Mouse (Mus musculus): ENCODE results near the gene Ror2. TPM values are rescaled to one million over a fixed set of nuclear protein-coding genes. Genes with fewer than 3 reads are reported as not detected.

The Ror2 gene
- total RNA-seq, 1 experiment from 2014 or later, result not detected

DNA sequence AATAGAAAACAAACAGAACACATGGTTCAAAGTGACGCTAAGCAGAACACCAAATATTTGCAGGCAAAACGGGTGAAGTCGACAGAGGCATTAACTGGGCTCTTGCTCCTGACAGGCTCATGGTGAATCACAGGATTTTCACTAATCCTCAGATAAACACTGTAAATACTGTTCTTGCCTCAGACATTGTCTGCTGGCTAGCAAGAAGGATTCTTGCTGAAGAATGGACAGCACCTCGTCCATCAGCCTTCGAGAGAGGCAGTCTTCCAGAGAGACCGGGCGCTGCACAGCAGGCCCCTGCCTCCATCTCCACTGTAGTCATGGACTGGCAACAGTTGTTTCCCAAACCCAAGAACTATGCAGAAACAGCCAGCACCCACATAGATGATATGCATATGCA, 110.9 kb downstream of the Ror2 start:
- ATAC-seq (replicated peaks; ENCODE audit: insufficient number of reproducible peaks, low FRiP score, low TSS enrichment, poor library complexity, severe bottlenecking), result no peak

DNA sequence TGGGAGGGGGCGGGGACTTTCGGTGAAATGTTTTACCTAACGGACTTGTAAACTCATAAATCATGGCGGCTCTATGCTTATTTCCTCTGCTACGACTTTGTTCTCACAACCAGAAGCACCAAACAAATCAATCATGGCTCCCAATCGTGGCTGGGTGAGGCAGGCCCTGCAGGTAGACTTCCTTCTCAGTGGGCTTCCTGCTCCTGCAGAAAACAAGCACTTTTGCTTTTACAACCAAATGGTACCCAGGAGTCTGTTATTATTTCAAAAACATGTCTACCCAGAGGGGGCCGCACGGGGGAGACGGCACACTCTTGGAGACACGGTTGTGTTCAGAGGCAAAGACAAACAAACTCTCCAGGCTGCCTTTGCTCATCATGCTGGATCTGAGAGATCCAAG, 122.3 kb downstream of the Ror2 start:
- no peak for ATAC-seq (replicated peaks; ENCODE audit: insufficient number of reproducible peaks, low FRiP score, low TSS enrichment, poor library complexity, severe bottlenecking)

DNA sequence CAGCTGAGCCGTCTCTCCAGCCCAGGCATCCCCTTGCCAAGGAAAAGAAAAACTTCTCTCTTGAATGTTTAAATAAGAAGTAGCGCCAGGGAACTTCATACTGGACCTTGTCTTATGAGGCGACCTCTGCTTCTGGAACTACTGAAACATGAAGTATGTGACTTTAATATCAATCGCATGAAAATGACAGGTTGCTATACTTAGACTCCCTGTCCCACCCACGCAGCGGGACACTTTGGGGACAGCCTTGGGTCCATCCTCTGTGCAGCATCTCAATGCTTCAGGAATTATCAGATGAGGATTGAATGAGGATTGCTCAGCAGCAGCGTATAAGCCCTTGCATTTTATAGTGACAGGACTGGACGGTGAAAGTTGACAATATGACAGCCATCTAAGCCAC, 122.9 kb downstream of the Ror2 start:
- ATAC-seq (replicated peaks; ENCODE audit: insufficient number of reproducible peaks, low FRiP score, low TSS enrichment, poor library complexity, severe bottlenecking), result no peak

DNA sequence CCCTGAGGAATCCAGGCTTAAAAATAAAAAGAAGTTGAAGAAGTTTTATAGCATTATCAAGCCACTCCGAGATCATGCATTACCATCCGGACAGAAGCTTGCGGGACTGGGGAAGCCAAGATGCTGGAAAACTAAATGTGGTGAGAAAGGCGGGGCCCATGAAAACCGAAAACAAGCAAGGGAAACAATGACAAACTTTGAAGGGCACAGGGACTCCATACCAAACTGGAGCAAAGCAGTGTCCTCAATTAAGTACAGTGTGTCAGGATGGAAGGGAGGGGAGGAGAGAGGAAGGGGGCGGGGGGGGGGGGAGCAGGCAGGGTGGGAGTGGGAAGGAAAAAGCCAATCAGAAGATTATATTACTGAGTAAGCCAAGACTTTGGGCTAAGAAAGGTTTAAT, 126.4 kb downstream of the Ror2 start:
- ATAC-seq (replicated peaks; ENCODE audit: insufficient number of reproducible peaks, low FRiP score, low TSS enrichment, poor library complexity, severe bottlenecking), result no peak

GRCm38 (mm10) chr13:53158405-53159005, 127.4 kb downstream of the Ror2 start:
- ATAC-seq (replicated peaks; ENCODE audit: insufficient number of reproducible peaks, low FRiP score, low TSS enrichment, poor library complexity, severe bottlenecking), result no peak

DNA sequence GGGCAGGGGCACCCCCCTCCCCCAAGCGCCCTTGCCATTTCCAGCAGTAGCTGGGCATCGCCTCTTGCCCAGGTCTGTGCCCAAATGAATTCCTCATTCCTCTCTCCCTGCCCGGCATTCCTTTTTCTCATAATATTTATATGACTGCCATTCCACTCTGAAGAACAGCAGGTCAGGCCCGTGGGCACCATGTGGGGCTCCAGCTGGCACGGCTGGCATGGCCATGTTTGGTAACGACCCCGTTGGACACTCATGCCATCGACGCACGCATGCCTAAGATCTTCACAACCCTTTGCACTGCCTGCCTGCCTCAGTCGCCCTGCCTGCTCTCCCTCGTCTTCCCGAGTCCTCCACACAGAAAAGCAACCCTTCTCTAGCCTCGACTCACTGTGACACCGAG, 129.0 kb downstream of the Ror2 start:
- ATAC-seq (replicated peaks; ENCODE audit: insufficient number of reproducible peaks, low FRiP score, low TSS enrichment, poor library complexity, severe bottlenecking), result no peak

- no peak for ATAC-seq (replicated peaks; ENCODE audit: insufficient number of reproducible peaks, low FRiP score, low TSS enrichment, poor library complexity, severe bottlenecking)
Observed at GRCm38 (mm10) chr13:53156282-53156681, 129.6 kb downstream of the Ror2 start.

- no peak for ATAC-seq (replicated peaks; ENCODE audit: insufficient number of reproducible peaks, low FRiP score, low TSS enrichment, poor library complexity, severe bottlenecking)
Observed at GRCm38 (mm10) chr13:53145511-53145910, 140.4 kb downstream of the Ror2 start.

DNA sequence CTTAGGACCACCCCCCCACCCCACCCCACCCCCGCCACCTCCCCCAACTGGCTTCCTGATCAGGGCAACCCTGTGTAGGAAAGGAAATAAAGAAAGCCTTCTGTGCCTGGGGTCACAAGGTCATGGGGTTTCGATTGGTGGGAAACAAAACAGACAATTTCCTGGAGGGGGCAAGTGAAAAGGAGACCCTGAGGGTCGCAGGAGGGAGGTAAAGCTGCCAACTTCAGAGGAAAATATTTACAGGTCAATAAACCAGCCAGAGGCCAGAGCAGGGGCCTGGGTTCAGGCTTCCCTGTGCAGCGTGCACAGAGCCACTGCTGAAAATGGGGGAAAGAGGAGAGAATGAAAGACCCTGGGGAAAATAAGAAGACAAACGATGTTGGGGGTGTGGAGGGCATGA, 142.8 kb downstream of the Ror2 start:
- no peak for ATAC-seq (replicated peaks; ENCODE audit: insufficient number of reproducible peaks, low FRiP score, low TSS enrichment, poor library complexity, severe bottlenecking)

GRCm38 (mm10) chr13:53142268-53142667, 143.7 kb downstream of the Ror2 start:
- no peak for ATAC-seq (replicated peaks; ENCODE audit: insufficient number of reproducible peaks, low FRiP score, low TSS enrichment, poor library complexity, severe bottlenecking)

GRCm38 (mm10) chr13:53140298-53140697, 145.6 kb downstream of the Ror2 start:
- ATAC-seq (replicated peaks; ENCODE audit: insufficient number of reproducible peaks, low FRiP score, low TSS enrichment, poor library complexity, severe bottlenecking), result no peak

GRCm38 (mm10) chr13:53130567-53130966, 155.4 kb downstream of the Ror2 start:
- no peak for ATAC-seq (replicated peaks; ENCODE audit: insufficient number of reproducible peaks, low FRiP score, low TSS enrichment, poor library complexity, severe bottlenecking)

- no peak for ATAC-seq (replicated peaks; ENCODE audit: insufficient number of reproducible peaks, low FRiP score, low TSS enrichment, poor library complexity, severe bottlenecking)
Observed at GRCm38 (mm10) chr13:53130032-53130431, 155.9 kb downstream of the Ror2 start.

- ATAC-seq (replicated peaks; ENCODE audit: insufficient number of reproducible peaks, low FRiP score, low TSS enrichment, poor library complexity, severe bottlenecking), result no peak
Observed at GRCm38 (mm10) chr13:53125627-53126026, 160.3 kb downstream of the Ror2 start.

DNA sequence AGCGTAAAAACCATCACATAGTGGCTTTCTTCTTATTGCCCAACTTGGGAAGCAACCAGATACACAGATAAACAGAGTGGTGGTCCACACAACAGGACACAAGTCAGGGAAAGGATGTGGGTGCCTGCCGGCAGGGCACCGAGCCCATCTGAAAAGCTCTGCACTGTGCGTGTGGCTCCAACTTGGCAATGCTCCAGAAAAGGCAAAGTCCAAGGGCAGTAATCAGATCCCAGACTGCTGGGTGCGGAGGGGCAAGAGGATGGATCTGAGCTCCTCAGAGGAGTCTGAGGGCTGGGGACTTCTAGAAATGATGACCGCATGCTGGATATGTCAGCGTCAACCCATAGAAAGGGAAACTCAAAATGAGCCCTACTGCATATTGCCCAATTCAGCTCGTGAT, 163.8 kb downstream of the Ror2 start:
- no peak for ATAC-seq (replicated peaks; ENCODE audit: insufficient number of reproducible peaks, low FRiP score, low TSS enrichment, poor library complexity, severe bottlenecking)

DNA sequence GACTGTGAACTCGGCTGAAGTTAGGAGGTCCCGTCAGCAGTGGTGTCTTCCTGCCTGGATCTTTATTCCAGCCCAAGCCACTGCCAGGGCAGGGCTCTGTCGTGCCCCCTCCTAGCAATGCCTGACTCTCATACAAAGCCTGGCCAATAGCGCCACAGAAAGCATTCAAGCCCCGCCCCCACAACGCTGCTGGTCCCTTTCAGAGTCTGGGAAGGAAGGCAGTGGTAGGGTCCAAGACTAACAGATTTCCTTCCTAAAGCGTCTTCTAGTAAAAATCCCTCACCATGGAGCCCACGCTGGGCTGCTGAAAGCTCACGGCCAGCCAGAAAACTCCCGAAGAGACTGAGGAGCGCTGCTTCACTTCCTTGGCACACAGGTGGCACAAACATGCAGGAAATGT, 165.0 kb downstream of the Ror2 start:
- ATAC-seq (replicated peaks; ENCODE audit: insufficient number of reproducible peaks, low FRiP score, low TSS enrichment, poor library complexity, severe bottlenecking), result no peak

GRCm38 (mm10) chr13:53119586-53120426, 166.1 kb downstream of the Ror2 start:
- ATAC-seq (replicated peaks; ENCODE audit: insufficient number of reproducible peaks, low FRiP score, low TSS enrichment, poor library complexity, severe bottlenecking), result 0 out of 2 replicates have a peak, but pooled peaks have one; percentile 37

DNA sequence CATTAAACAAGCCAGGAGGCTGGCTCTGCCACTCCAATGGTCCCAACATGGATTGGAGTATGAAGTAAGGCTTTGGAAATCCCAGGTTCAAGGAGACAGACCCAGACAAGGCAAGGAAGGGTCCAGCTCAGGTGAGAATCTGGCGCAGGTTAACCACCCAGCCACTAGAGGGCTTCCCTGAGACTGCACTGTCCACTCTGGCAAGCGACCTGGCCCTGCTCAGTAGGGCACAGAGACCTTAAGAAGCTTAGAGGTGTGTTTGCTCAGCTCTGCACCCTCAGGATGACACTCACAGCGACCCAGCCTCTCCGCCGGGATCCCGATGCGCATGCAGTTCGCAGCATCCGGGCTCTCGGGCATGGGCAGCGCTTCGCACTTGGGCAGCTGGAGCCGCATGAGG, 167.5 kb downstream of the Ror2 start:
- no peak for ATAC-seq (replicated peaks; ENCODE audit: insufficient number of reproducible peaks, low FRiP score, low TSS enrichment, poor library complexity, severe bottlenecking)

DNA sequence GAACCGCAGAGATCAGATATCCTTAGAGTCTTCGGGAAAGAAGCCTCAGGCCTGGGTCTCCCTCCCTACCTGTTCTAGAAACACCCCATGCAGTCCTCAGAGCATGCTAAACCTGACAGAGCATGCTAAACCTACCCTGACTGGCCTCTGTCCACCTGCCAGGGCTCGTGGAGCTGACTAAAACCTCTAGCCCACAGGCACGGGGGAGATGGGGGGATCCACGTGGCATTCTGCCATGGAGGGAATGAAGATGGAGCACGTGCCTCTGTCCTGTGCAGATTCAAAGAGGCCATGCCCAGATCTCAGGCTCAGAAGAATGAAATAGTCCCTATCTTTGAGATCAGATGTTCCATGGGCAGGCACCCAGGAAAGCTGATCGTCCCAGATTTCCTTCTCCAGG, 168.0 kb downstream of the Ror2 start:
- no peak for ATAC-seq (replicated peaks; ENCODE audit: insufficient number of reproducible peaks, low FRiP score, low TSS enrichment, poor library complexity, severe bottlenecking)

GRCm38 (mm10) chr13:53110249-53110578, 175.7 kb downstream of the Ror2 start:
- no peak for ATAC-seq (replicated peaks; ENCODE audit: insufficient number of reproducible peaks, low FRiP score, low TSS enrichment, poor library complexity, severe bottlenecking)

All from monocyte, adult 5-6 weeks (primary cell).